43 mouse cellular contexts compared by ENCODE assay signal in genomic region chr4:51216378-51216777, GRCm38 (mm10). TPM values are rescaled to one million over a fixed set of nuclear protein-coding genes. Genes with fewer than 3 reads are reported as not detected.
"Had no signal": no experiment of that assay in that cellular context is flagged by ENCODE, and none has a peak within 500 bp of the region (broad histone marks: within the 10 kb centered on the region; RNA-seq: fewer than 3 reads in every experiment).

Gene Cylc2 (plus strand): TSS chr4:51216678.

- H3K27ac ChIP-seq: heart, embryonic 10.5 days; heart, embryonic 13.5 days; heart, embryonic 15.5 days; hindbrain, embryonic 10.5 days; hindbrain, embryonic 12.5 days; hindbrain, embryonic 13.5 days; hindbrain, embryonic 14.5 days; hindbrain, embryonic 15.5 days; hindbrain, postnatal 0 days; intestine, embryonic 15.5 days; kidney, embryonic 15.5 days; kidney, postnatal 0 days; layer of hippocampus, adult 2 months had no signal

- H3K4me1 ChIP-seq: heart, embryonic 10.5 days; heart, embryonic 12.5 days; heart, embryonic 13.5 days; heart, embryonic 15.5 days; hindbrain, embryonic 10.5 days; hindbrain, embryonic 12.5 days; hindbrain, embryonic 13.5 days; hindbrain, embryonic 15.5 days; intestine, embryonic 15.5 days; kidney, embryonic 15.5 days had no signal

- H3K4me3 ChIP-seq: heart, embryonic 10.5 days; heart, embryonic 12.5 days; heart, embryonic 13.5 days; heart, embryonic 15.5 days; hindbrain, embryonic 10.5 days; hindbrain, embryonic 12.5 days; hindbrain, embryonic 13.5 days; hindbrain, embryonic 15.5 days; intestine, embryonic 15.5 days; kidney, embryonic 15.5 days; layer of hippocampus, adult 2 months had no signal

- H3K27me3 ChIP-seq: heart, embryonic 12.5 days; heart, embryonic 13.5 days; heart, embryonic 15.5 days; hindbrain, embryonic 12.5 days; hindbrain, embryonic 13.5 days; hindbrain, embryonic 15.5 days; intestine, embryonic 15.5 days; kidney, embryonic 15.5 days had no signal

- DNase-seq: heart, postnatal 10 days; heart, postnatal 14 days; heart, postnatal 36 days; heart, postnatal 4 days; kidney, adult 11 months; kidney, adult 18-20 months; kidney, adult 2 months; kidney, adult 8-10 months; kidney, adult 9 months; kidney, postnatal 10 days; kidney, postnatal 14 days; kidney, postnatal 25 days; kidney, postnatal 36 days; kidney, postnatal 4 days; layer of hippocampus, adult 9-11 months; layer of hippocampus, postnatal 36 days had no signal

- H3K36me3 ChIP-seq: heart, embryonic 10.5 days; heart, embryonic 12.5 days; heart, embryonic 13.5 days; heart, embryonic 15.5 days; hindbrain, embryonic 10.5 days; hindbrain, embryonic 12.5 days; hindbrain, embryonic 13.5 days; hindbrain, embryonic 15.5 days; intestine, embryonic 15.5 days; kidney, embryonic 15.5 days had no signal

RNA-seq across cellular contexts. Expression of gene Cylc2, which starts in this region (rescaled TPM):
- polyA plus RNA-seq: heart, embryonic 10.5 days; heart, embryonic 11.5 days; heart, embryonic 12.5 days; heart, embryonic 13.5 days; heart, embryonic 14.5 days; heart, embryonic 15.5 days; heart, embryonic 16.5 days; heart, postnatal 0 days; hindbrain, embryonic 10.5 days; hindbrain, embryonic 11.5 days; hindbrain, embryonic 12.5 days; hindbrain, embryonic 13.5 days; hindbrain, embryonic 14.5 days; hindbrain, embryonic 15.5 days; hindbrain, embryonic 16.5 days; hindbrain, postnatal 0 days; inflammation-experienced regulatory T-cells, adult 6 months; intestine, embryonic 14.5 days; intestine, embryonic 15.5 days; intestine, embryonic 16.5 days; intestine, postnatal 0 days; kidney, adult 2 months; kidney, embryonic 14.5 days; kidney, embryonic 15.5 days; kidney, embryonic 16.5 days; kidney, postnatal 0 days; large intestine, adult 2 months had no signal
